Mouse (Mus musculus) urinary bladder, adult 18-20 months (tissue): Measurements from ENCODE around the gene Zcchc2.

Source experiments
- DNase-seq, 2 experiments: peaks; one replicate each; pipeline ENCODE4 v3.0.0; 2022; ENCODE audit warnings: low spot score in 2 of 2, mixed read lengths in 2 of 2

The Zcchc2 gene

DNA sequence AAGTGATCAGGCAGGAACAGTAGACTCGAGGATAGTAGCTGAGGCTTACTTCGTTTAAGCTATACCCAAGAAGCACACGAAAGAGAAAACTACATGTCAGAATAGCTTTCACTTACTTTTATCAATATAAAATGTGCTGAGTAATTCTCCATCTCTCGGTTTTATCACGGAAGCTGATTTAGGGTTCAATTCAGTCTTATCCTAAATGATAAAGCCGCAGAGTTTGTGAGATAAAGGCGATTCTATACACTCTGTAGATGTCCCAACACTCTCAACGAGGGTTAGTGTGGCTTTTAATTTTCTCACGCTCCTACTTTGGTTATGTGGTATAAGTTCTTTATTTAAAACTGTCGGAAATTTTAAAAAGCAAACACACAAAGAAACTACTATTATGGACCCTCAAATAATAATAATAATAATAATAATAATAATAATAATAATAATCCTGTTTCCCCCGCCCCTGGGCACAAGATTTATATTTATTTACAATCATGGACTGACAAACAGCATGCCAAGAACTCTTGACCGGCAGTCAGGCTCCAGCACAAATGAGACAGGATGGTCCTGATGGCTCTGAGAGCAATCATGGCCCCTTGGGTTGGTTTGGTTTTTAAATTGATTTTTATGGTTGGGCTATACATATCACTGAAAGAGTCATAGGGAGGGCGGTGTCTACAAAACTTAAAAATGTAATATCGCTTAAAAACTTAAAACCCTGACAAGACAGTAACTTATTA is 1.1 kb upstream of the Zcchc2 start:
- DNase-seq = no peak

DNA sequence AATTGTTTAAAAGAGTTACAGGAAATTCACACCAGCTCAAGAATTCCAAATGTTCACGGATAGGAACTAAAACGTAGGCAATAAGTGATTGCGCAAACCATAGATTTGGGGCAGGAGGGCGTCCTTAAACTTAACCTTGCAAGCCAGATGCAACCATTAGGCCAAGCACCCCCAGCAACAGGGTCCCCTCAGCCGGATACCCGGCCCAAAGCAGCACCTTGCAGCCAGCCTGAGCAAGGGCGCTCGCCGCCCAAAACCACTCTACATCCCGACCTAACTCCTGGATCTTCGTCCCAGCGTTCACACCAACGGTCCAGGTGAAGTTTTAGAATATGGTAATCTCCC is 594 bp upstream of the Zcchc2 start:
- DNase-seq = no peak

GRCm38 (mm10) chr1:105990911-105991761 is 930 bp downstream of the Zcchc2 start:
- DNase-seq = peak; percentile 58 to 74

DNA sequence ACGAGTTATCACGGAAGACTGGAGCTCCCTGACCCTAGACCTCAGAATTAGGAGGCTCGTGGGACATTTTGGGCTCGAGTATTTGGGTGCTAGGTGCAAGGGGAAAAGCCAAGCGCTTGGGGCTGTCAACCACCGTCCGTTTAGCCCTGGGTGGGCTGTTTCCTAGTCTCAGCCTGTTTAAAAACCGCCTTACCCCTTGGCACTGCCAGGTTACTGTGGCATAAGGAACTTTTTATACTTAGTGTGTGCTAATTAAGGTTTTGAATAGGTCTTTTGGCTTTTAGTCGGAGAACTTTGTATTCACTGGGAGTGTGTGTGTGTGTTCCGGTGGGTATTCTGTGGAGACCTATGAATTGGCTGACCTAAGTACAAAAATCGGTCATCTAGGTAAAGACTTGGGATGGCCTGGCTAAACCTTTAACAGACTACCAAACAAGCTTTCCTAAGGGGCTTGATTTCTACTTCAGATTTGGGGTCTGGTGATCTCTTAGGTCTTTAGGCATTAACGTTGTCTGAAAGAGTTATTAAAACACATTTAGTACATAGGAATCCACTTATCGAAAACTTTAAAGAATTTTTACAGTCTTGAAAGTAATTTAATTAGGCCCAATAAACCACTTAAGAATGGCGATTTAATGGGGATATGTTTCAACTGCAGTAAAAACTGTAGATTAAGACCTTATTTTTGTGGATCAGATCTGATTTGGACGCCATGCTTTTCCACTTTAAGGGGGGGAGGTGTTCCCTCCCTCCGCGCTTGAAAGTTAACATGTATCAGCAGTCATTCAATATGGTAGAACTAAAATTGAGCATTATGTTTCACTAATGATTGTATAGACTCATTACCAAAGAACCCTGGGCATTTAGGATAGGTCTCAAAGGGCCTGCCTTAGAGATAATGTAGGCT is 2.0 kb downstream of the Zcchc2 start:
- DNase-seq = no peak

- peak in 1 of 2 experiments; percentile 6 for DNase-seq
Observed at GRCm38 (mm10) chr1:105993196-105993595, 3.0 kb downstream of the Zcchc2 start.

GRCm38 (mm10) chr1:105993601-105994209 is 3.5 kb downstream of the Zcchc2 start:
- peak; percentile 77 to 86 for DNase-seq

- no peak for DNase-seq
Observed at GRCm38 (mm10) chr1:105995966-105996365, 5.8 kb downstream of the Zcchc2 start.

- no peak for DNase-seq
Observed at GRCm38 (mm10) chr1:105997282-105997681, 7.1 kb downstream of the Zcchc2 start.

DNA sequence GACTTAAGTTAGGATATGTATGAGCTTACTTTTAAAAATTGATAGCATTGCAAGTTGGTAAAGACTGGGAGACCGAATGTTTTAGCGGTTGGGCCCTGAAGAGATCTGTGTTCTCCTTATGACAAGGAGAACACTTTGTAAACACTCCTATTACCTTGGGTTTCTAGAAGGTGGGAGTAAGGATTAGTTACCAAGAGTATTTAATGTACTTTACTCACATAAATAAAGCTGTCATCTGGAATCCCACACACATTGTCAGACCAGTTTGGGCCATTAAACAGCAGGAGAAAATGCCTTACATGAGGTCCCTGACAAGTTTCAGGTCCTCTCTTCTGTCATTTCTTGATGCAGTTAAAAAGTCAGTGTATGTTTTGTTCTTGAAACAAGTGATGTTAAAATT is 9.6 kb downstream of the Zcchc2 start:
- DNase-seq = no peak

- DNase-seq = no peak
Observed at GRCm38 (mm10) chr1:106007581-106007980, 17.4 kb downstream of the Zcchc2 start.

DNA sequence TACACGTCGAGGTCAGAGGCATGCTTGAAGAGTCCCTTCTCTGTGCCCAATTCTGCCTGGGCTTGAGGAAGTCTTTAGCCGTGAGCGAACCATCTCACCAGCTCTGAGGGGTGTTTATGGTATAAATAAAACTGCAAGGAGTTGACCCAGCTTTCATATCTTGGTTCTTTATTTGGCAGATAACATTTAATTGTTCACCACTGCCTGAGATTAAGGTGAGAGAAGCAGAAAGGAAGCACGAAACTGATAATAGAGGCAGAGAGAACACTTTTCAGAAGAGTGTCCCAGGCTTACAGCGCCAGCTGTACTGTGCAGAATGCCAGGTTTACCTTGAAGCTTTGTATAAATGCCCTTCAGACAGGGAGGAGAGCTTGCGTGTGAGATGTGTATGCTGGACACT is 20.9 kb downstream of the Zcchc2 start:
- no peak for DNase-seq

DNA sequence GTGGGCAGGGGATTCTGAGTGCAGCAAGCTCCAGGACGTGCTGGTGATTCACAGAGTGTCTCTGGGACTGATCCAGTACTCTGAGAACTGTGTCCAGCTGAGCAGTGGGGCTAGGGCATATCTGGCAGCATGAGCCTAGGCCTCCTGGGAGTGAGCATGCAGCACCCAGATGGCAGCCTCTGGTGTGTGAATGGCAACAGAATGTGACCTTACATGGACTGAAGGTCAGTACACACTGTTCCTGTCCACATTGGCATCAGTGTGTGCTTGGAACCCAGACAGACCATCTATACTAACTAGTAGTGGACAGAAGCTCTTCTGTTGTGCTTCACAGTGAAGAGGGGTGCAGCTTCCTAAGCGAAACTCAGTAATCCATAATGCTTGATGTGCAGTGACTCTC is 23.6 kb downstream of the Zcchc2 start:
- no peak for DNase-seq

DNA sequence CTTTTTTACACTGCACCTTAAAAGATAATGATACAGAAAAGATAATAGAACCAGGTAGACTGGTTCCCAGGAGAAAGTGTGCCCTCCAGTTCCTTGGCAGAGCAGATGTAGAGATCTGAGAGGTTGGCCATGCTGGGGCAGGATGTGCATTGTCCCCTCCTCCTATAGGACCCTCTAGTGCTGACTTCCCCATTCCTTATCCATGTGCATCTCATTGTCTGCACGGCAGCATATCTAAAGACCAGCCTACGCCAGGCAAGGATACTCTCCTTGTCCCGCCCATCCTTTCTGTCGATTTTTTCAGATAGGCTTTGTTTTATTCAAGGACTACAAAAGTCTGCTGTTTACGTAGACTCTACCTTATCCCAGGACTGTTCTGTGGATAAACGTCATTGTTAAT is 26.1 kb downstream of the Zcchc2 start:
- DNase-seq = no peak

- no peak for DNase-seq
Observed at GRCm38 (mm10) chr1:106019854-106020253, 29.6 kb downstream of the Zcchc2 start.

GRCm38 (mm10) chr1:106022998-106023397 is 32.8 kb downstream of the Zcchc2 start:
- no peak for DNase-seq

- DNase-seq = no peak
Observed at GRCm38 (mm10) chr1:106024254-106024653, 34.0 kb downstream of the Zcchc2 start.

DNA sequence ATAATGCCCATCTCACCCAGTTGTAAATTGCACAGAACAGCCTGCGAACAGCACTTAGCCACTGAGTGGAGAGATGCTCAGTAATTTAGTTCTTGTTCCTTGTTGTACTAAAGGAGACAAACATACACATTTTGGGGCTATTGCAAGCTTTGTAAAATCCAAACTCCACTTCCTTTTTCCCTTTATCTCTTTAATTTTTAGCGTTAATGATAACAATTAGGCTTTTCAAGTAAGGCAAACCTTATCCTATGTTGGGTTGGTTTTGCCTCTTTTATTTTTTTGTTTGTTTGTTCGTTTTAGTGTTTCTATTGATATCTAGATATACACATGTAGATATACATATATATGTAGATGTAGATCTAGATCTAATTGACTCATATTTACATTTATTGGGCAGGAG is 34.6 kb downstream of the Zcchc2 start:
- no peak for DNase-seq

DNA sequence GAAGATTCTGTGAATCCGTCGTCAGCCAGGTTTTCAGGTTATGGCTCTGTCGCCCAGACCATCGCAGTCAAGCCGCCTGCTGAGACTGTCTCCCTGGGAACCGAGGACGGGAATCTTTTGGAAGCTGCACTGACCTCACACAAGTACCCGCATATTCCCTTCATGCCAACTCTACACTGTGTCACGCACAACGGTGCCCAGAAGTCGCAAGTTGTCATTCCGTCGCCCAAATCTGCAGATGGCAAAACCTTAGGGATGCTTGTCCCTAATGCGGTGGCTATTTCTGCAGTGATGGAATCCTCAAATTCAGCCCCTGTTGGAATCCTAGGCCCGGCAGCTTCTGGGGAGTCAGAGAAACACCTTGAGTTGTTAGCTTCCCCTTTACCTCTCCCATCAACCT is 39.6 kb downstream of the Zcchc2 start:
- no peak for DNase-seq

DNA sequence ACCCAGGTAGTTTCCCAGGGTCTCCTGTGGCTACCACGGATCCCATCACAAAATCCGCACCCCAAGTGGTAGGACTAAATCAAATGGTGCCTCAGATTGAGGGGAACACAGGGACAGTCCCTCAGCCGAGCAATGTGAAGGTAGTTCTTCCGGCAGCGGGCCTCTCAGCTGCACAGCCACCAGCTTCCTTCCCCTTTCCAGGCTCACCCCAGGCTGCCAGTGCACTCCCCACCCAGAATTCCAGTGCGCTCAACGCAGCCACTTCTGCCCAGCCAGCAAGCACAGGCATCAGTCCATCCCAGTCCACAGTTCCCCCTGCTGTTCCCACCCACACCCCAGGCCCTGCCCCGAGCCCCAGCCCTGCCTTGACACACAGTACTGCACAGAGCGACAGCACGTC is 40.1 kb downstream of the Zcchc2 start:
- no peak for DNase-seq

GRCm38 (mm10) chr1:106030886-106031285 is 40.7 kb downstream of the Zcchc2 start:
- DNase-seq = no peak

- no peak for DNase-seq
Observed at GRCm38 (mm10) chr1:106031908-106032307, 41.7 kb downstream of the Zcchc2 start.

DNA sequence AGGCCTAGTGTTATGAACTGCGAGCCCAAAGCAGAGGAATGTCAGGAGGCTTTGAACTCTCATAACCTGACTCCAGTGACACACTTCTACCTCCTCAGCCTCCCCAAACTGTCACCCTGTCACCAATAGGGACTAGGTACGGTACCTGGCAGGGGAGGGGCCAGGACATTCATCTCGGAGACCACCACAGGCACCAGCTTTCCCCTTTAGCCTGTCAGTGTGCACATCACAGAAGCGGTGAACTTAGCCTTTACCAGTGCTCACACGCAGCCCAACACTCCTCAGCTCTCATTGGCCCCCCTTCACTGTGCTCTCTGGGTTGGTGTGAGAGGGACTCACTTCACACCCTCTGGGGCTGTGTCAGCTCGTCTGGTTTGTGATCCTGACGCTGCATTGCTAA is 44.6 kb downstream of the Zcchc2 start:
- no peak for DNase-seq
